Mouse (Mus musculus) myocyte (in vitro differentiated cells): ENCODE measurements around the gene Smyd1.

Experiments
- E2F4 ChIP-seq: IDR thresholded peaks from one replicate; pipeline ENCODE4 v1.6.1; 2011; ENCODE audit warnings: mild to moderate bottlenecking, control low read depth, moderate library complexity; ENCODE audit not compliant: insufficient read depth
- MAX ChIP-seq: IDR thresholded peaks from one replicate; pipeline ENCODE4 v1.6.1; 2011; ENCODE audit warnings: low read depth, mild to moderate bottlenecking, control low read depth
- MYOG ChIP-seq, 3 experiments: IDR thresholded peaks; one replicate each; pipeline ENCODE4 v1.6.1; 2011; ENCODE audit warnings: control low read depth in 2 of 3, low read depth in 2 of 3, mild to moderate bottlenecking in 2 of 3; ENCODE audit not compliant: insufficient read length in 2 of 3, control insufficient read depth in 1 of 3, insufficient read depth in 1 of 3
- POLR2A ChIP-seq: IDR thresholded peaks from one replicate; pipeline ENCODE4 v1.6.1; 2011; ENCODE audit warnings: low read depth, mild to moderate bottlenecking, control low read depth, moderate library complexity; ENCODE audit not compliant: insufficient read length
- POLR2AphosphoS2 ChIP-seq: IDR thresholded peaks from one replicate; pipeline ENCODE4 v1.6.1; 2011; ENCODE audit warnings: low read depth, control low read depth; ENCODE audit not compliant: insufficient read length
- REST ChIP-seq: IDR thresholded peaks from one replicate; pipeline ENCODE4 v1.6.1; 2011; ENCODE audit warnings: mild to moderate bottlenecking, control low read depth, moderate library complexity; ENCODE audit not compliant: insufficient read depth, insufficient read length
- TCF12 ChIP-seq: IDR thresholded peaks from one replicate; pipeline ENCODE4 v1.6.1; 2011; ENCODE audit warnings: mild to moderate bottlenecking, control low read depth; ENCODE audit not compliant: poor library complexity, insufficient read depth, severe bottlenecking
- USF1 ChIP-seq: IDR thresholded peaks from one replicate; pipeline ENCODE4 v1.6.1; 2011; ENCODE audit warnings: low read depth, mild to moderate bottlenecking, control low read depth, moderate library complexity

- TF ChIP-seq TCF12 (no peak), POLR2AphosphoS2 (no peak), POLR2A (no peak), REST (no peak), MAX (no peak), USF1 (no peak), E2F4 (no peak), MYOG (IDR thresholded peaks at IDR 0.05; ENCODE audit: control insufficient read depth in 1 of 3, insufficient read depth in 1 of 3, insufficient read length in 2 of 3, low read depth in 2 of 3) (no peak)
Measured at GRCm38 (mm10) chr6:71353722-71354121, 31.7 kb upstream of the Smyd1 start.
